Mouse (Mus musculus): Measurements from ENCODE around the gene Cript.

Cript gene

DNA sequence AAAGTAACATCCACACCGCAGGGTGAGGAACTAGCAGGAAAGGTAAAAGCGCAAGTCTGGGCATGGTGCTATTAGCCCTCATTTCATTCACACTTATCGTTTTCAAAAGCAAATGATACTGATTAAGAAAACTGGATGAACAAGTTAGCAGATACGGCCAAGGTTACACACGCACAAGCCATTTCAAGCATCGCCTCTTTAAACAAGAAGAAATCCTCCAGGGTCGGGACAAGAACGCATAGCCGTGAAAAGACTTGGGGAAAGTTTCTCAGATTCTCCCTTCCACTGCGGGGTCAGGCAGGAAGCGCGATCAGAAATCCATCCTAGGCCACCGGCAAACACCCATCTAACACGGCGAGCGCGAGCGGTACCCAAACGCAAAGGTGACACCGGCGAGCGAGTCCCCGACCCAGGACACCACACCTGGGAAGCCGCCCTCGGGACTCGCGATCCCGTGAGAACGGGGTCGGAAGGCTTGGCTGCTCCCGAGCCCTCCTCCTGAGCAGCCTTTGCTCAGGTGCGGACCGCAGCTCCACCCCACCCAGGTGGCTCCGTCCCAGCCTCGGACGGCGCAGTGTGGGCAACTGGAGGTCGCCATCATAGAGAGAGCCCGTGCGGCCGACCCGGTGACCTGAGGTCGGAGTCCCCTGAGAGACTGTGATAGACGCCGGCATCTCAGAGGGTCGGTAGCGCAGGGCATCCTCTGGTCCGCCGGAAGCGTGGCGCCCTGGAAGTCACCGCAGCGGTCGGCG, 683 bp upstream of the Cript start:
- no peaks in the 10 kb centered on the region for H3K27me3 ChIP-seq (ENCODE audit: control insufficient read depth, insufficient read depth, low read length, poor library complexity, severe bottlenecking)
- no peak for DNase-seq (ENCODE audit: low read depth, low spot score)
- H3K36me3 ChIP-seq (ENCODE audit: control insufficient read depth, insufficient read depth, low read length, poor library complexity, severe bottlenecking): peaks cover 2% of the 10 kb centered on the region; the same call in 1 of the 2 replicates

DNA sequence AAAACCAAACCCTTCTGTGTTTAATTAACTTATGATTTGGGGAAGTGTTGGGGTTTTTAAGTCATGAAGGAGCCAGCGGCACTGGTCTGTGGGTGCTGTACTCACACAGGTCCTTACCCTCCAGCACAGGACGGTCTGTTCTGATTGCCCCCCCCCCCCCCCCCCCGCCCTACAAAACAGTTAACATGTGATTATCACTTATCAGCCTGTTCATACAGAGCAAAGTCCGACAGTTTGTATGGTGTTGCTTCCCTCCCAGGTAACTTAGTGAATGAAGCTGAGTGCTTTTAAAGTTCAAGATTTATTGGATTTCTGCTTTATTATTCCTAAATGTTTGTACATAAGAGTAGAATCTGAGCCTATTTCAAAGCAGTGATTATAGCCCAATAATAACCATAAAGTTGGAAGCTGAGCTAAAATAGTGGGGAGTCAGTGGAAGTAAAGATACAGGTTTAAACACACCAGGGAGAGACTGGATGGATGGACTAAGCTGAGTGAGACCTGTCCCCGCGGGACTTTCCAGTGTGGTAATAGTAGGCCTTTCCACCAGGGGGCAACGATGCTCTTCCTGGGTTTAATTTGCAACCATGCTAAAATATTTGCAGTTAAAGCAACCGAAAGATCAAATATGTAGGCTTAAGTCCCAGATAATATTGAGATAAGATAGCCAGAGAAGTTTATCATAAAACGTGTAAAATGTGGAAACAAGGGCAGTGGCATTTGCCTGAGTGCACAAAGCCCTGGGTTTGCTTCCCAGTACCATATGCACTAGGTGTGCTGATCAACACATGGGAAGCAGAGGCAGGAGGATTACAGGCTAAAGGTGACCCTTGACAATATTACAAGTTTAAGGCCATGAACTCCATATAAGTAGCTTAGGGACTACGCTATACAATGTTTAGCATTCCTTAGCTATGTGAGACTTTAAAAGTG, 11.1 kb downstream of the Cript start:
- DNase-seq (ENCODE audit: low read depth, low spot score): peak; percentile 81
- Histone ChIP-seq H3K36me3 (ENCODE audit: control insufficient read depth, insufficient read depth, low read length, poor library complexity, severe bottlenecking) (peaks cover 7% of the 10 kb centered on the region), H3K27me3 (ENCODE audit: control insufficient read depth, insufficient read depth, low read length, poor library complexity, severe bottlenecking) (no peaks in the 10 kb centered on the region)

GRCm38 (mm10) chr17:87038496-87038895, 13.1 kb downstream of the Cript start:
- no peak for DNase-seq (ENCODE audit: low read depth, low spot score)
- peaks cover 3% of the 10 kb centered on the region; the same call in 1 of the 2 replicates for H3K36me3 ChIP-seq (ENCODE audit: control insufficient read depth, insufficient read depth, low read length, poor library complexity, severe bottlenecking)

DNA sequence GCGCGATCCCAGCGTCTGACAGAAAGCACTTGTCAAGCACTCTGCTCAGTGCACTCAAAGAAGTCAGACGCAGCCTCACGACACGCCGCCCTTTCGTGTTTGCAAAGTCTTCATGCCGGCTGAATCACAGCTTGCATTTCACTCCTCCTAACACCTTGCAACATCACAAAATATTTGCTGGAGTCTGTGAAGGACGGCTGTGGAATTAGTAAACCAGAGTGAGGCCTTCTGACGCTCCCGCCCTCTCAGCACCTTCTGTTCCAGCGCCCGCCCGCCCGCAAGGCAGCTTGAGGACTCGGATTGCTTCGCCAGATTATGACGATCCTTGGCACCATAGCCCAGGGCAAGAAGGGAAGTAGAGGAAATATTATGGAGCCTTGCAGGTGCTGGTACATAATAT, 16.4 kb downstream of the Cript start:
- H3K36me3 ChIP-seq (ENCODE audit: control insufficient read depth, insufficient read depth, low read length, poor library complexity, severe bottlenecking): peaks cover 3% of the 10 kb centered on the region; the same call in 1 of the 2 replicates
- H3K27me3 ChIP-seq (ENCODE audit: control insufficient read depth, insufficient read depth, low read length, poor library complexity, severe bottlenecking): no peaks in the 10 kb centered on the region
- no peak for DNase-seq (ENCODE audit: low read depth, low spot score)

More at GRCm38 (mm10) chr17:87038496-87038895, 13.1 kb downstream of the Cript start:
- H3K27me3 ChIP-seq (ENCODE audit: control insufficient read depth, insufficient read depth, low read length, poor library complexity, severe bottlenecking): no peaks in the 10 kb centered on the region

DNA sequence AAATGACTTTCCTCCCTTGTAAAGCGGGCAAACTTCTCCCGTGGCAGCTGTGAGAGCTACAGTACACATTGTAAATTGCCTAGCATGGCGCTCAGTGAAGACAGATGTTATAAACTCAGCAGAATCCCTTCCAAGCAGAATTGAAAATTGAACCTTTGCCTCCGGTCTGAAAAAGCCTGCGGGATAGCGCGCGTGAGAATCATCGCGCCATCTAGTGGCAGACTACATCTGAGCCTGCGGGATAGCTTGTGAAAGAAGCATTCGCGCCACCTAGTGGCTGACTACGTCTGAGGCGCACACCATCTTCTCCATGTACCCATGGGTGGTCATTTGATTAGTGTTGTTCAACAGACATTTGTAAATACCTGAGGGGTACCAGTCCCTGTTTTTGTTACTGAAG, 19.0 kb downstream of the Cript start:
- Histone ChIP-seq H3K27me3 (ENCODE audit: control insufficient read depth, insufficient read depth, low read length, poor library complexity, severe bottlenecking) (no peaks in the 10 kb centered on the region), H3K36me3 (ENCODE audit: control insufficient read depth, insufficient read depth, low read length, poor library complexity, severe bottlenecking) (no peaks in the 10 kb centered on the region)
- DNase-seq (ENCODE audit: low read depth, low spot score): peak; percentile 97

GRCm38 (mm10) chr17:87044796-87045195, 19.4 kb downstream of the Cript start:
- no peak for DNase-seq (ENCODE audit: low read depth, low spot score)
- Histone ChIP-seq H3K36me3 (ENCODE audit: control insufficient read depth, insufficient read depth, low read length, poor library complexity, severe bottlenecking) (no peaks in the 10 kb centered on the region), H3K27me3 (ENCODE audit: control insufficient read depth, insufficient read depth, low read length, poor library complexity, severe bottlenecking) (no peaks in the 10 kb centered on the region)

GRCm38 (mm10) chr17:87049696-87050095, 24.3 kb downstream of the Cript start:
- no peaks in the 10 kb centered on the region for H3K36me3 ChIP-seq (ENCODE audit: control insufficient read depth, insufficient read depth, low read length, poor library complexity, severe bottlenecking)
- no peak for DNase-seq (ENCODE audit: low read depth, low spot score)
- no peaks in the 10 kb centered on the region for H3K27me3 ChIP-seq (ENCODE audit: control insufficient read depth, insufficient read depth, low read length, poor library complexity, severe bottlenecking)

GRCm38 (mm10) chr17:87050469-87051175, 25.3 kb downstream of the Cript start:
- H3K27me3 ChIP-seq (ENCODE audit: control insufficient read depth, insufficient read depth, low read length, poor library complexity, severe bottlenecking): no peaks in the 10 kb centered on the region
- DNase-seq (ENCODE audit: low read depth, low spot score): no peak

GRCm38 (mm10) chr17:87051652-87052051, 26.3 kb downstream of the Cript start:
- Histone ChIP-seq H3K27me3 (ENCODE audit: control insufficient read depth, insufficient read depth, low read length, poor library complexity, severe bottlenecking) (no peaks in the 10 kb centered on the region), H3K36me3 (ENCODE audit: control insufficient read depth, insufficient read depth, low read length, poor library complexity, severe bottlenecking) (no peaks in the 10 kb centered on the region)
- no peak for DNase-seq (ENCODE audit: low read depth, low spot score)

More at GRCm38 (mm10) chr17:87050469-87051175, 25.3 kb downstream of the Cript start:
- no peaks in the 10 kb centered on the region for H3K36me3 ChIP-seq (ENCODE audit: control insufficient read depth, insufficient read depth, low read length, poor library complexity, severe bottlenecking)

- peak; percentile 31 for DNase-seq (ENCODE audit: low read depth, low spot score)
- Histone ChIP-seq H3K36me3 (ENCODE audit: control insufficient read depth, insufficient read depth, low read length, poor library complexity, severe bottlenecking) (no peaks in the 10 kb centered on the region), H3K27me3 (ENCODE audit: control insufficient read depth, insufficient read depth, low read length, poor library complexity, severe bottlenecking) (no peaks in the 10 kb centered on the region)
These were observed 27.1 kb downstream of the Cript start for GRCm38 (mm10) chr17:87052432-87052831.

- DNase-seq (ENCODE audit: low read depth, low spot score): no peak
- no peaks in the 10 kb centered on the region for H3K36me3 ChIP-seq (ENCODE audit: control insufficient read depth, insufficient read depth, low read length, poor library complexity, severe bottlenecking)
- H3K27me3 ChIP-seq (ENCODE audit: control insufficient read depth, insufficient read depth, low read length, poor library complexity, severe bottlenecking): no peaks in the 10 kb centered on the region
These were observed 28.6 kb downstream of the Cript start for GRCm38 (mm10) chr17:87053921-87054320.

GRCm38 (mm10) chr17:87055051-87055459, 29.7 kb downstream of the Cript start:
- Histone ChIP-seq H3K36me3 (ENCODE audit: control insufficient read depth, insufficient read depth, low read length, poor library complexity, severe bottlenecking) (no peaks in the 10 kb centered on the region), H3K27me3 (ENCODE audit: control insufficient read depth, insufficient read depth, low read length, poor library complexity, severe bottlenecking) (no peaks in the 10 kb centered on the region)
- no peak for DNase-seq (ENCODE audit: low read depth, low spot score)

DNA sequence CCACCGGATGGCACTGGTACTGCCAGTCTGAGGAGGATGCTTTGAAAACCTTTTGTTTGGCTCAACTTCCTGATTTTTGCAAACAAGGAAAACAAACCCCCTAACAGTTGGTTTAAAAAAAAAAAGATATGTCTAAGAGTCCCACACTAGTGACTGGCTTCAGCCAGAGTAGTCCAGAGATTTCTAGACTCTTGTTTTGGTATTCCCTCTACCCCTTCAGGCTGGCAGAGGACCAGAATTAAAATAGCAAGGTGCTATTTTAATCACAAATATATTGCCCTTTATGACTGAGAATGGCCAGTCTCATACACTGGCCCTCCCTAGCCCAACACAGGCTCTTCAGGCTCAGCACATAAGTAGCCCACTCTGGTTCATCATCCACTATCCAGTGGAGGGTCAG, 30.3 kb downstream of the Cript start:
- Histone ChIP-seq H3K27me3 (ENCODE audit: control insufficient read depth, insufficient read depth, low read length, poor library complexity, severe bottlenecking) (no peaks in the 10 kb centered on the region), H3K36me3 (ENCODE audit: control insufficient read depth, insufficient read depth, low read length, poor library complexity, severe bottlenecking) (no peaks in the 10 kb centered on the region)
- no peak for DNase-seq (ENCODE audit: low read depth, low spot score)

- no peak for DNase-seq (ENCODE audit: low read depth, low spot score)
- Histone ChIP-seq H3K27me3 (ENCODE audit: control insufficient read depth, insufficient read depth, low read length, poor library complexity, severe bottlenecking) (no peaks in the 10 kb centered on the region), H3K36me3 (ENCODE audit: control insufficient read depth, insufficient read depth, low read length, poor library complexity, severe bottlenecking) (no peaks in the 10 kb centered on the region)
These were observed 31.4 kb downstream of the Cript start for GRCm38 (mm10) chr17:87056761-87057160.

Data from splenic B cell, adult 2 months (primary cell).